Mouse (Mus musculus): ENCODE measurements around the gene Emsy.

Emsy gene

DNA sequence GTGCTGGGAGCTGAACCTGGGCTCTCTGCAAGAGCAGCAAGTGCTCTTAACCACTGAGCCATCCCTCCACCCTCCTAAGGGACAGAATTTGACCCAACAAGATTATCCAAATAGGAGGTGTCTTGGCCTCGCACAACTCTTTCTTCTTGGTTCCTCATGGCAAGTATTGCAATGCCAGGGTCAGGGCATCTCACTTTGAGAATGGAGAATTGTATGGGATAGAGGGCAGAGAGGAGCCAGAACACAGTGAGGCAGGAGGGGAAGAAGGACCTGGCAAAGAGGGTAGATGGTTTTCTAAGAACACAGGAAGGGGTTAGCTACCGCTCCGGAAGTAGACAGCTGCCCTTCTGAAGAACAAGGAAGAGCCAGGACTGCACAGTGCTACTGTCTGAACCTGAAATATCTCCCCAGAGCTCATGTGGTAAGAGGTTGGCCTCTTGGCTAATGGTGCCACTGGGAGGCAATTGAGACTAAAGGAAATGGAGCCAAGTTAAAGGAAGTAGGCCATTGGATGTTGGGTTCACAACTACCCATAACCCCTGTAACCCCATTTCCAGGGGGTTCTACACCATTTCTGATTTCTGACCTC is 80.8 kb downstream of the Emsy start:
- no peak for DNase-seq

DNA sequence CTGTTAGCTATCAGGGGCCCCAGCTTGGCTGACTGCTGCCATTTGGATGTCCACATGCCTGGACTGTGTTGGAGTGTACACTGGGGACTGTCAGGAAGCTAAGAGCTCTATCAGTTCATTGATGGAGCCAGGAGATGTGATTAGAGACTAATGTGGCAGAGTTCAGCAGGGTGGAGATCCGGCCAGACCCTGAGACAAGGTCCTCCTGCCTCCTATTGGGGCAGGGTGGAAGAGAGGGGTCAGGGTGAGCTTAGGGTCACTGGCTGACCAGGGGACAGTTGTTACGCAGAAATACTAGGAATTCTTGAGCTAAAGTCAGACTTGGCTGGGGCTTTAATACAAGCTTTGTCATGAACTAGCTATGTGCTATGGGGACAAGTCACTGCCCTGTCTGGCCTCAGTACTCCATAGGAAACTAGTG is 81.8 kb downstream of the Emsy start:
- DNase-seq: peak; percentile 31 to 58

DNA sequence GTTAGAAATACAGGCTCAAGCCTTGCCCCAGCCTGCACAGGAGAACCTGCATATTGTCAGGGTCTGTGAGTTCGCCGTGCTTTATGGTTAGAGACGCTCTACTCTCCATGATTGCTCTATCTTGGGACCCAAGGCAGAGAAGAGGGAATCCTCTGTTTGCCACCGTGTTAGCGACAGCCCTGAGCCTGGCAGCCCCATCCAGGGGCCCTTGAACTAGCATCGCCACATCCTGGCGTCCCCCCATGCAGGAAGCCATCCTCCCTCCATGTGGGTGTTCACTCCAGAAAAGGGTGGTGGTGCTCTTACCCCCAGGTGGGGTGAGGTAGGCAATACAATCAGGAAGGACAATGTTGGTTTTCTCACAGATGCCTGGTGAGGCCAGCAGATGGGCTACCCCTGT is 82.3 kb downstream of the Emsy start:
- DNase-seq: no peak

DNA sequence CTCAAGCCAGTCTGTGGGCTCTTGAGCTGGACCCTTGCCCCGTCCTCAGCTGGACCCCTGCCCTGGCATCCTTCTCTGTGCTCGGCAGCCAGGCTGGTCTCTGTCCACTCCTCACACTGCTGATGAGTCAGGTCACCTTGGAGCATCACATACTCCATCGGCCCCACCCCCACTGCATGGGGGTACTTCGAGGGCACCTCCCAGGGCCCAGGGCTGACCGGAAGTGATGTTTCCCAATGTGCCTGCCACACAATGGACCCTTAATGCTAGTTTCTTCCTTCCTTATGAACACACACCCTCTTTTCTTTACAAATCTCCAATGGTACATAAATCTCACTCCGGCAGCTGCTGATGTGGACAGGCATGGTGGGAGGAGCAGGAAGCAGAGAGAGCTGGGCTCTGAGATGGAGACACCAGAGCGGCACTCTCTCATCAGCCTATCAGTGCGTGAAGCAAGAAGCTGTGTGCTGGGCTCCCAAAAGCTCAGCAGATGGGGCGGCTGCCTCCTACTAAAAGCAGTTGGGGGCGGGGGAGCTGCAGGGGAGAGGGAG is 83.3 kb downstream of the Emsy start:
- DNase-seq: peak; percentile 38 to 64

DNA sequence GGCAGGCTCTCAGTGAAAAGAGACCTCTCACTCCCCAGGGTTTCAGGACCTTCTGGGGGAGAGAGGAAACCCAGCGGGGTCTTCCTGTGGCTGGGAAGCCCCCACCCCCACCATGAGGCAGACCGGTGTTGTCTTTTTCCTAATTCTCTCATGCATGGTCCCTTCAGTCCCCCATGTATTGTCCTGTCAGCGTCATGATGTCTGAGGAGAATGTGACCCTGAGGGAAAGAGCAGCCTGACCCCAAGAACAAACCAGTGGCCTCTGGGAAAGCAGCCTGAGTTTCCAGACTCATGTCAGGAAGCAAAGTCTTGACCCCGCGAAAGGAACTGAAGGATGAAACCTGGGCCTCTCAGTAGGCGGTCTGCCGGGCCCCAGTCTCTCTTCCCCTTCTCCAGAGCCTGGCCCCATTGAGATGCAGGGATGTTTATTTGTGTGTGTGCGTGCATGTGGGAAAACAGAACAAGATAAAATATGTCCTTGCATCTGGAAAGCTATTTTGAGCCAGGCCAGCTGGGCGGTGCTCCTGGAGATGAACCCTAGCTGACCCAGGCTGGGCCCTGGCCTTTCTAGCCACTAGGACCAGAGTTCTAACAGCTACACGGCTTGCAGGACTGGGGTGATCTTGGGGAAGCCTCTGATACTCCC is 84.2 kb downstream of the Emsy start:
- peak; percentile 64 to 74 for DNase-seq

DNA sequence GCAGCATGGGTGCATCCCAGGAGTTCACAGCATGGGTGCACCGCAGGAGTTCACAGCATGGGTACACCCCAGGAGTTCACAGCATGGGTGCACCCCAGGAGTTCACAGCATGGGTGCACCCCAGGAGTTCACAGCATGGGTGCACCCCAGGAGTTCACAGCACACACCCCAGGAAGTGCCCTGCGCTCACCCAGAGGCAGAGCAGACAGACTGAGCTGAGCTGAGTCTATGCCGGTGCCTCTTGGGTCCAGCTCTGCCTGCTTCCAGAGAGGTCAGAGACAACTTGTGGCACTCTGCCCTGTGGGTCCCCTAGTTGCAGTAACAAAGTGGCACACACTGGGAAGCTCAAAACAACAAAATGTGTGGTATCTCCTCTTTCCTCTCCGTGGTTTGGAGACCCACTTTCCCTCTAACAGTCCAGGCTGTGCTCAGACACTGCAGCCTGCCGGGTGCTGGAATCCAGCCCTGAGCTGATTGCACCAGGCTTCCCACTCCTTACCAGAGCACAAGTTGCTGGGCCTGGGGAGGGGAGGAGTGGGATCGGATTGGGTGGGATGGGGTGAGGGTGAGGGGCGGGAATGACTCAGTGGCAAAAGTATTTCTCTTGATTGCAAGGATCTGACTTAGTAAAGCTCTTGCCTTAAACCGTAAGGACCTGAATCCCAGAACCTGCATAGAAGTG is 85.6 kb downstream of the Emsy start:
- DNase-seq: no peak

DNA sequence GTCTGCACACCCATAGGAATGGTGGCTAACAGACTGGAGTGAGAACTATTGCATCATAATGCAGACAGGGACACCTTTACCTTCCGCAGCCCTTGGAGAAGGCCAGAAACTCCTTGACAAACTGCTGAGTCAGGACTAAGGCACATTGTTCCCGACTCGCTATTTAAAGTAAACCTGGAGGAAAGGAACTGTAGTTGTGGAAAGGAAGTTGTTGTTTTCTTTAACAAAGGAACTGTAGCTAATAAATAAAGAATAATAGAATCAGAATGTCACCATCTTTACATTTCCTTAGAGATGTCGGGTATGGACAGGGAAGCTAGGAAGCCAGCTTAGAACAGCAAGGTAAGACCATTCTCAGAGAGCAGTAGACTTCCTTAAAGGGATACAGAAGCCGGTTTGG is 89.5 kb downstream of the Emsy start:
- no peak for DNase-seq

DNA sequence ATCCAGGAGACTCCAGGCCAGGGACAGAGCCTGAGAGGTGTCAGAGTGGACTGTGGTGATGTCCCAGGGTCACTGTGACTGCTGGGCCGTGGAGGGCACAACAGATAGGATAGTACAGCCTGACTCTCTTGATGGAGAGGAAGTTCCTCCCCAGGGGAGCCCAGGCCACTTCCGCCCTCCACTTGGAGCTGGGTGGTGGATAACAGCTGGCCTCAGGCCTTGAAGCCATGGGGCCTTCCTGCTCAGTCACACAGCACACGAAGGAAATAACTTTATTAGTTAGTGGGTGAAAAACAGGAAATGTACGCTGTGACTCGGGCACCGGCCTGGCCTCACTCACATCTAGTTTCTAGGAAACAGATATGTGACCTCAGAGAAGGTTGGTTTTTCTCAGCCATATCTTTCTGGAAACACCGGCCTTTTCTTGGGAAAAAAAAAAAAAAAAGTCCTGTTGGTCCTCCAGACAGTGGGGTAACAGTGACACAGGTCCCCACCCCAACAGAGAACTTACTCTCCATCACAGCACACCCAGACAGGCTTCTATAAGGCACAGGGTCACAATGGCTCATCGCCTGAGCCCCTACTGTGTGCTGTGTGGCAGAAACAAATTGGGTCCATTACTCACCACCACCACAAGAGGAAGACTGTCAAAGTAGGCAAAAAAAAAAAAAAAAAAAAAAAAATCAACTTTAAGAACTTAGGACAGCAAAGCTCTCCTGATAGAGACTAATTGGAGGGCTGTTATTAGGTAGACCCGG is 91.8 kb downstream of the Emsy start:
- peak; percentile 58 to 61 for DNase-seq

DNA sequence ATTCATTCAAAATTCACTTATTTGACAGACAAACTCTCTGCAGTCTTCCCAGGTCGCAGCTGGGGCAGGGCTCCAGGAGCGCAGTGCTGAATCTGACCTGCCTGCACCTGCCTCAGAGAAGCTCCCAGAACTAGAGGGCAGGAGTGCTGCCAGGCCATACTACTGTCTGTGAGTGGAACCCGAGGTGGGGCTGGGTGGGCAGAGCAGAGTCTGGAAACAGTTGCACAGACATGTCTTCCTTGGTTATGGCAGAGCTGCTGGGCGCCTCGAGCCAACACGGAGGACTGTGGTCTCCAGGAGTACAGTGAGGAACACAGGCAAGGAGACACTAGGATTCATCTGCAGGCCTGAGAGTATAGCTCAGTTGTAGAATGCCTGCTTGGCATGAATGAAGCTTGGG is 92.6 kb downstream of the Emsy start:
- DNase-seq: no peak

DNA sequence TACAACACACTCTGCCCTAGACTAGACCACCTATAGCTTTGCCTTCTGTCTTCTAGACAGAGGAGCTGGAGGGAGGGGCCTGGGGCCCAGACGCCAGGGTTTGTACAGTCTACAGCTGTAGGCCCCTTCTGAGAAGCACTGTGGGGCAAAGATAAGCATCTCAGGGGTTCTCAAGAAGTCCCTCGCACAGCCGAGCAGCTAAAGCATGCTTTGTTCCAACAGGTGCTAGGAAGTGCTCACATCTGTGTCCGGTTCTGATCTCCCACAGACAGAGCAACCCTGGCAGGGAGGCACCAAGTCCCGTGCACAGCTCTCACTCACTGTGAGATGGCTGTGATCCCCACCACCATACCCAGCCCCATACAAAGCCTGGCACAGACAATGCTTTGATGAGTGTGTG is 93.6 kb downstream of the Emsy start:
- DNase-seq: no peak

DNA sequence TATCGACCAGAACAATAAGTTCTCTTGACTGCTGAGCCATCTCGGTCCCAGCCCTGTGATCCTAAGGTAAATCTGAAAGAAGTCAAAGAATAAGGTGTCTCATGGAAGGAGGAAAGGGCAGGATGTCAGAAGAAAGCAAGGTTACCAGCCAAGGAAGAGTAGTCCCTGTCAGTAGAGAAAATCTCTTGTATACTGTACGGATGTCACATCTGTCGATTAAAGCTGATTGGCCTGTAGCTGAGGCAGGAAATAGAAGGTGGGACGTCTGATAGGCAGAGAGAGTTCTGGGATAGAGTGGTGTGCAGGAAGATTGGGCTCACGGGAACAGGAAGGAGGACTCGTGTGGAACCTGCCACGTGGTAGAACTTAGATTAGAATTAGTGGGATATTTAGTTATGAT is 94.4 kb downstream of the Emsy start:
- no peak for DNase-seq

DNA sequence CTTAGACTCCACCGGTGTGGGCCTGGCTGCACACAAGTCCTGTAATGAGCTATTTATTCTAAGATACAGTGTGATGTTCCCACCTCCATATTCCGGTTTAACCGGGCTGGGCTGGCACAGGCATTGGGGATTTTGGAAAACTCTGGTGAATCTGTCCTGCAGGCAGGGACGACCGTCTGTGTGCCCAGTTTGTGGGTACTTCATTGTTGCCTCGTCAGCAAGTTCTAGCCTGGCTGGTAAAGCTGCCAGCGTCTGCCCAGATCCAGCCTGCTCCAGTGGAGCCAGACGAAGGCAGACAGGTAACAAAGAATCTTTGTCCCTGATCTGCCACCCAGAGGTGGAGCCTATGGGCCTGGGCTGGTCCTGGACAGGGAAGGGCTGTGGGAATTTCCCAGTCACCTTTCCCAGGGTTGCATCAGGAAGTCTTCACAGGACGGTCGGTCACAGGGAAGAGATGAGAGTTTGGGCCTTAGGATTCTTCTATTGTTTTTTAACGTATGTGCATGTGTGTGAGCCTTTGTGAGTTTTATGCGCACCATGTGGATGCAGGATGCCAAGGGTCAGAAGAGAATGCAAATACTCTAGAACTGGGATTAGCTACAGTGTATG is 94.9 kb downstream of the Emsy start:
- DNase-seq: no peak

DNA sequence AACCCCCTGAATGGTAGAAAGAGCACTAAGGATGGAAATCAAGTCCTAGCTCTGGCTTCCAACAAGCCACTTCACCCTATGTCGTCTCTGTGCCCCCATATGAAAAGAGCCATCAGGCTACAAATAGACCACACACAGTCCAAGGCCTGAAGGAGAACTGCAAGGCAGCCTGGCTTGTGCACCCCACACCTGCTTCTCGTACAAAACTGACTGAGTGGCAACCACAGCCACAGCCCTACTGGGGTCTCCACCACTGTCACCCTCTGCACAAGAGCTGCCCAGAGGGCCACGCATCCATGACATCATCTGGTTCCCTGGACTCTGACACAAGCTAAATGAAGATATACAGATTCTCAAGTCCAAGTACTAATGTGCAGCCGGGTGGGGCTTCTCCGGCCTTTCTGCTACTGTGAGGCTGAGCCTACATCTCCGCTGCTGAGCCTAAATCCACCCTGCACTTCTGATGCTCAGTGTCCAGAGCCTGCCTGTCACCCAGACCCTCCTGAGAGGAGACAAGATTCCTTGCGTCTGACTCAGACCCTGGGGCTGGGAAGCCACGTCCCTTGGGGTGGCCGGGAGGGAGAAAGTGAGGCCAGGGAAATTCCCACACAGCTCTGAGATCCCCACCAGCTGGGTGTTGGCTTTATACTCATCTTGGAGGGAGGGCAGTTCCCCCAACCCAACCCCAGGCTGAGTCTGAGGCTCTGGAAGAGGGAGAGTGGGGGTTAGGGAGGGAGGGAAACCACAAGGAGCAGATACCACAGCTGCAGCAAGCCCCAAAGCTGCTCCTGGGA is 98.3 kb downstream of the Emsy start:
- no peak for DNase-seq

DNA sequence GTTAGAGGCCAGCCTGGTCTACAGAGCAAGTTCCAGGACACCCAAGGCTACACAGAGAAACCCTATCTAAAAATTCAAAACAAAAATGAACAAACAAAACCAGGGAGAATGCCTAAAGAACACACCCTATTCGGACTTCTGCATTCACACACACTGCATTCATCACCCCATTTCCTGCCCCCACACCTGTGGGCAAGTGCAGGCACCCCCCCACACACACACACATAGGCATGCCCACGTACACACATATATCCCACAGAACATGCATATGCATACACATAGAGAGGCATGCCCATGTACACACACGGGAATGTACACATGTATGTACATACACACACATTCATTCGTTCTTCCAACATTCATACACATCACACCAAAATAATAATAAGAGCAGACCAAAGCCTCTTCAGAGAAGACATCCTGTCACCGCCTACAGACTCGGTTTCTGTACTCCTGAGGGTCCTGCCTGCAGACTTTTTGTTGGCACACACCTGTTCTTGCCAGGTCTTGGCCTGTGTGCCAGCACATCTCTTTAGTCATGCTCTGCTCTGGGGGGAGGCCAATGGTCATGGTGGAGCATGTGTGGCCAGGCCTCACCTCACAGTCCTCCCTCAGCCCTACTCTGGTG is 99.7 kb downstream of the Emsy start:
- no peak for DNase-seq

DNA sequence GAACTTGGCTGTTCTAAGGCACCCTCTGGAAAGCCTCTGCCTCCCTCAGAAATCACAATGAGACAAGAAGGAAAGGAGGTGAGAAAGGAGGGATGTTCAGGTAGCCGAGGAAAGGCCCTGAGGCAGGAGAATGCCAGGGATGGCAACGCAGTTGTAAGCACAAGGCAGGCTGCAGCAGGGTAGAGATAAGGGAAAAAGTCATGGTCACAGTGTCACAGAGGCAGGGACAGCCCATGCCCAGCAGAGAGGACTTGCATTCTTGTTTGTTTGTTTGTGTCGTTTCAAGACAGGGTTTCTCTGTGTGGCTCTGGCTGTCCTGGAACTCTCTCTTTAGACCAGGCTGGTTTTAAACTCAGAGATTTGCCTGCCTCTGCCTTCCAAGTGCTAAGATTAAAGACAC is 105.5 kb downstream of the Emsy start:
- no peak for DNase-seq

DNA sequence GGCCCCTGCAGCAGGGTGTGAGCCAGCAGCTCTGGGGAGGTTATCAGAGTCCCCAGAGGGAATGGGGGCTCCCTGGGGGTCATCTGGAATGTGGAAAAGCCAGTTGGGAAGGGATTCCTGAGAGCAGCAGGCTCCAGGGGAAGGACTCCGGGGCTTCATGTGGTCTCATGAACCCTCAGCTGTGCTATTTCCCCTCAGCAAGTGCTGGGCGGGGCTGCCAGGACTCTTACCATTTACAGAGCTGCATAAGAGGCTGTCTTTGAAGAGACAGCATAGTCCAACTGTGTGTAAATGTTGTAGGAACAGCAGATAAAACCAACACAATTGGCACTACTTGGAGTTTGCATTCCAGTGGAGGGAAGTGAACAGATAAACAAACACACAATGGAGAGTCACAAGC is 106.0 kb downstream of the Emsy start:
- DNase-seq: peak in 1 of 2 experiments; percentile 30

DNA sequence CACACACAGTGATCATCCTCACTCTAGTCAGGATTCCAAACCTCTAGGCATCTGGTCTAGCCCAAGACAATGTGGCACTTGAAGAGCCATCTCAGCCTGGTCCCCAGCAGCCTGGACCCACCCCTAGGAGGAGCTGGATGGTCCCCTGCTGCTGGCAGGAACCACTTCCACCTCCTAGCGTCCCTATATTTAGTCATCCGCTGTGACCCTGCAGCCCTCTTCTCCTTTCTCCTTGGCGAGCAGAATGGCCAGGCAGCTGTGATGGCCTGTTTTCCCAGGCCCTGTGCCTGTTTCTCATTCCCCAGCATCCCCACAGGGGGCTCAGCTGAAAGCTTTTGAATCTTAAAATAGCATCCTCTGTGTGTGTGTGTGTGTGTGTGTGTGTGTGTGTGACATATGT is 107.7 kb downstream of the Emsy start:
- DNase-seq: no peak

DNA sequence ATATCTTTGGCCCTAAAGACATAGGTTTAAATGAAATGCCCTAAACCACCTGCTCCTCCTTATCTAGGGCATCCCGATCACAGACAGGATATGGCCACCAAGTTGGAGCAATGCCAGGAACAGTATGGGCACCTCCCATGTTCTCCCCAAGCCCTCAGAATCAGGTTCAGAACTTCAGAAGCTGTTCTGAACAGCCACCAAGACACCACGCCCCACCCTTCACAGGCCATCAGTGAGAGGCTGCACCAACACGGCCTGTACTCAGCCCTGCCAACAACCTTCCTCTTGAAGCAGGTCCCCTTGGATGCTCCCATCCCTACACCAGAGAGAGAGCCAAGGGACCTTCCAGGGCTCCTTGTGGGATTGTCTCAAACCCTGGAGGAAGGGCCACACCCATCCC is 112.0 kb downstream of the Emsy start:
- no peak for DNase-seq

DNA sequence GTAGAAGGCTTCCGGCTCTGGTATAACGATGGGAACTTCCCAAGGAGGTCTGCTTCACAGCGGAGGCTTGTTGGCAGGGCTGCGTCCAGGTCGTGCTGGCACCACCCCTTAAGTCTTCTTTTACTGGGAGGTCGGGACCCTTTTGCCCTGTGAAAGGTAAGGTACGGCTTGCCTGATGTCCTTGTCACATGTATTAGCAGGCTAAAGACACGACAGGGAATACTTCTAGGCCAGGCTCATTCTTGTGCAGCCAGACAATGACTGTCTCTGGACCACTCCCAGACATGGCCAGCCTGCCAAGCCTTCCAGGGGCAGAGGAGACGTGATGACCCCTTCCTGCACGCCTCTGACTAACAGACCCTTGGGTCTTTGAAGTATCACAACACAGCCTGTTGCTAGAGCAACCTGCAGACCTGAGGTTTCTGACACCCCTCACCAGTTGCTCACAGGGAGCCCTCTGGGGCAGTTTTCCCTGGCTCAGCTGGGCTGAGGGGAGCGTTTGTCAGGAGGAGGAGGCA is 112.7 kb downstream of the Emsy start:
- DNase-seq: no peak

DNA sequence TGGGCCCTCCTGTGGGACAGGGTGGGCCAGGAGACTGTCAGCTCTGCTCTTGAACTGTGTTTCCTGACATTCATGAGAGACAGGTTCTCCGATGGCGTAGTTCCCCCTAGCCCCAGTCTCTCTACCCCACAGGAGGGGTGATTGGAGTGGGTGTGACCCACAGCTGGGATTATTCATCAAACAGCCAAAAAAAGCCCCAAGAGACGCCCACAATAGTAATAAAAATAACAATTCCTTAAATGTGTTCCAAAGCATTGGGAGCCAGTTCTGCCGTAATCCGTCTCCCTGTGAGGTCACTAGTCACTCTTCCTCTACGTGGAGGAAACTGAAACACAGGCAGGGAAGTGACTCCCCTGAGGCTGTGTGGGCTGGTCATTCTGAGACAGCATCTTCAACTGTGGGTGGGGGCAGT is 113.8 kb downstream of the Emsy start:
- DNase-seq: peak; percentile 44 to 63

DNA sequence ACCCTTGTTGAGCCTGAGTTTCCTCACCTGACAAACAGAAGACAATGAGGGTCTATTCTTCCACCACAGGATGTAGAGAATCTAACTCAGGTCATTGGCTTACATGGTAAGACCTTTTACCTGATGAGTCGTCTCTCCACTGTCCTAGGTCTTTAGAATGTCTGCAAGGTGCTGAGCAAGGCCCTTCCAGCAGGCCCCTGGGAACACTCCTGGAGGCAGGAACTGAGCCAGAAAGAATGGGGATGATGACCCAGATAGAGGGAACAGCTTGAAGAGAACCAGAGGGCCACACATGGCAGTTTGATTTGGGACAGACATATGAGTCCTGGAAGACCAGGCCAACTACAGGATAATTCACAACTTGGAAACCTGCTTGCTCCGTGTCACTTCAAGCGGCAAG is 114.3 kb downstream of the Emsy start:
- no peak for DNase-seq

Data from kidney, adult 8-10 months (tissue).